Mouse (Mus musculus) E14TG2a.4 (cell line): ENCODE data around the gene Slc52a3.

Experiments used
- H3K27me3 ChIP-seq: 2 replicates; pipeline ENCODE4 v1.6.1; 2014; ENCODE audit warnings: low read length, control low read depth; ENCODE audit not compliant: insufficient read depth
- H3K36me3 ChIP-seq: 2 replicates; pipeline ENCODE4 v1.6.1; 2014; ENCODE audit warnings: low read length, control low read depth; ENCODE audit not compliant: insufficient read depth
- H3K4me1 ChIP-seq: replicated peaks from 2 replicates; pipeline ENCODE4 v1.6.1; 2014; ENCODE audit warnings: low read depth, low read length, control low read depth
- H3K4me3 ChIP-seq: replicated peaks from 2 replicates; pipeline ENCODE4 v1.5.1; 2014; ENCODE audit warnings: mild to moderate bottlenecking, low read length
- H3K9me3 ChIP-seq: 2 replicates; pipeline ENCODE4 v1.6.1; 2014; ENCODE audit warnings: low read length, control low read depth
- CTCF ChIP-seq: conservative IDR thresholded peaks from 2 replicates; pipeline ENCODE4 v1.5.1; 2014; ENCODE audit warnings: low read length
- NANOG ChIP-seq: IDR thresholded peaks from 2 replicates; pipeline ENCODE4 v1.6.1; 2014; ENCODE audit warnings: borderline replicate concordance, low read length, mixed read lengths
- POU5F1 ChIP-seq: IDR thresholded peaks from 2 replicates; pipeline ENCODE4 v1.6.1; 2014; ENCODE audit warnings: low read length, borderline replicate concordance

Gene Slc52a3

GRCm38 (mm10) chr2:151998505-151998899 is 2.2 kb downstream of the Slc52a3 start:
- H3K9me3 ChIP-seq = no peaks in the 10 kb centered on the region
- no peaks in the 10 kb centered on the region for H3K36me3 ChIP-seq
- peak overlapping the region; percentile 1; the same call in 1 of the 2 replicates for H3K4me3 ChIP-seq
- TF ChIP-seq NANOG = no peak
- TF ChIP-seq POU5F1 = no peak
- TF ChIP-seq CTCF = no peak
- H3K27me3 ChIP-seq = peaks cover 42% of the 10 kb centered on the region
- H3K4me1 ChIP-seq = peaks cover 86% of the 10 kb centered on the region

- Histone ChIP-seq H3K9me3 (no peaks in the 10 kb centered on the region), H3K36me3 (no peaks in the 10 kb centered on the region), H3K27me3 (peaks cover 38% of the 10 kb centered on the region), H3K4me3 (0 out of 2 replicates have a peak overlapping the region, but pooled peaks have one; percentile 1), H3K4me1 (peaks cover 82% of the 10 kb centered on the region)
- TF ChIP-seq NANOG (no peak), CTCF (no peak), POU5F1 (no peak)
These were observed 2.6 kb downstream of the Slc52a3 start for GRCm38 (mm10) chr2:151998932-151999331.

GRCm38 (mm10) chr2:151999669-152000290 is 3.5 kb downstream of the Slc52a3 start:
- peaks cover 36% of the 10 kb centered on the region for H3K27me3 ChIP-seq
- peaks cover 77% of the 10 kb centered on the region for H3K4me1 ChIP-seq
- no peaks in the 10 kb centered on the region for H3K36me3 ChIP-seq
- H3K9me3 ChIP-seq = no peaks in the 10 kb centered on the region
- peak overlapping the region; percentile 70 for H3K4me3 ChIP-seq
- TF ChIP-seq CTCF (no peak), POU5F1 (no peak), NANOG (no peak)

GRCm38 (mm10) chr2:152000291-152000679 is 4.0 kb downstream of the Slc52a3 start:
- Histone ChIP-seq H3K27me3 (peaks cover 32% of the 10 kb centered on the region), H3K9me3 (no peaks in the 10 kb centered on the region), H3K4me3 (peak overlapping the region; percentile 70), H3K36me3 (no peaks in the 10 kb centered on the region), H3K4me1 (peaks cover 77% of the 10 kb centered on the region)
- TF ChIP-seq NANOG (no peak), POU5F1 (no peak), CTCF (no peak)

GRCm38 (mm10) chr2:152000735-152001134 is 4.4 kb downstream of the Slc52a3 start:
- Histone ChIP-seq H3K4me3 (0 out of 2 replicates have a peak overlapping the region, but pooled peaks have one; percentile 70), H3K4me1 (peaks cover 80% of the 10 kb centered on the region), H3K36me3 (no peaks in the 10 kb centered on the region), H3K9me3 (no peaks in the 10 kb centered on the region), H3K27me3 (peaks cover 30% of the 10 kb centered on the region)
- no peak for TF ChIP-seq POU5F1
- no peak for TF ChIP-seq CTCF
- no peak for TF ChIP-seq NANOG

GRCm38 (mm10) chr2:152002529-152002928 is 6.2 kb downstream of the Slc52a3 start:
- Histone ChIP-seq H3K36me3 (no peaks in the 10 kb centered on the region), H3K4me3 (no peak overlapping the region), H3K4me1 (peaks cover 87% of the 10 kb centered on the region), H3K27me3 (peaks cover 24% of the 10 kb centered on the region), H3K9me3 (no peaks in the 10 kb centered on the region)
- TF ChIP-seq POU5F1 (no peak), CTCF (no peak), NANOG (no peak)

GRCm38 (mm10) chr2:152007783-152008182 is 11.5 kb downstream of the Slc52a3 start:
- TF ChIP-seq CTCF (peak; percentile 65), POU5F1 (no peak)
- Histone ChIP-seq H3K9me3 (no peaks in the 10 kb centered on the region), H3K36me3 (no peaks in the 10 kb centered on the region), H3K27me3 (no peaks in the 10 kb centered on the region), H3K4me1 (peaks cover 86% of the 10 kb centered on the region), H3K4me3 (peak overlapping the region; percentile 43)

- H3K36me3 ChIP-seq = no peaks in the 10 kb centered on the region
- H3K9me3 ChIP-seq = no peaks in the 10 kb centered on the region
- no peak for TF ChIP-seq CTCF
- TF ChIP-seq POU5F1 = no peak
- TF ChIP-seq NANOG = no peak
- H3K4me3 ChIP-seq = no peak overlapping the region; the same call in 1 of the 2 replicates
- no peaks in the 10 kb centered on the region for H3K27me3 ChIP-seq
- H3K4me1 ChIP-seq = peaks cover 93% of the 10 kb centered on the region
These were observed 12.9 kb downstream of the Slc52a3 start for GRCm38 (mm10) chr2:152009061-152009779.

GRCm38 (mm10) chr2:152010251-152010650 is 13.9 kb downstream of the Slc52a3 start:
- Histone ChIP-seq H3K4me1 (peaks cover 93% of the 10 kb centered on the region), H3K27me3 (no peaks in the 10 kb centered on the region), H3K4me3 (peak overlapping the region; percentile 67), H3K36me3 (no peaks in the 10 kb centered on the region), H3K9me3 (no peaks in the 10 kb centered on the region)
- TF ChIP-seq NANOG (no peak), CTCF (no peak), POU5F1 (no peak)
